Mouse (Mus musculus) kidney, embryonic 16.5 days (tissue): ENCODE data around the gene Oxa1l. TPM values are rescaled to one million over a fixed set of nuclear protein-coding genes. Genes with fewer than 3 reads are reported as not detected.
A peak's percentile ranks its signal among the peaks of the same experiment; 100 is the strongest.

ENCODE experiments used
- ATAC-seq: fragments of 200-750 bp; cut with Nextera tagmentation; 2 replicates; pipeline ENCODE4 v1.8.0; 2017; ENCODE audit warnings: moderate TSS enrichment; ENCODE audit not compliant: low FRiP score, low TSS enrichment
- H3K27ac ChIP-seq: fragments of 300-500 bp; sonication (generic); 2 replicates; pipeline ENCODE4 v1.5.1; 2014; ENCODE audit warnings: low read length
- H3K27me3 ChIP-seq: fragments of 300-500 bp; sonication (generic); 2 replicates; pipeline ENCODE4 v1.6.1; 2014; ENCODE audit warnings: low read length, control low read depth, mixed read lengths; ENCODE audit not compliant: insufficient read depth
- H3K36me3 ChIP-seq: fragments of 300-500 bp; sonication (generic); 2 replicates; pipeline ENCODE4 v1.6.1; 2014; ENCODE audit warnings: low read length, control low read depth, mixed read lengths; ENCODE audit not compliant: insufficient read depth
- H3K4me1 ChIP-seq: fragments of 300-500 bp; sonication (generic); 2 replicates; pipeline ENCODE4 v1.6.1; 2014; ENCODE audit warnings: low read length, control low read depth, mixed read lengths; ENCODE audit not compliant: insufficient read depth
- H3K4me2 ChIP-seq: fragments of 300-500 bp; sonication (generic); replicated peaks from 2 replicates; pipeline ENCODE4 v1.6.1; 2014; ENCODE audit warnings: low read depth, low read length
- H3K4me3 ChIP-seq: fragments of 300-500 bp; sonication (generic); 2 replicates; pipeline ENCODE4 v1.5.1; 2014; ENCODE audit warnings: mild to moderate bottlenecking, low read length
- H3K9ac ChIP-seq: fragments of 300-500 bp; sonication (generic); replicated peaks from 2 replicates; pipeline ENCODE4 v1.6.1; 2014; ENCODE audit warnings: low read length
- H3K9me3 ChIP-seq: fragments of 300-500 bp; sonication (generic); 2 replicates; pipeline ENCODE4 v1.6.1; 2016; ENCODE audit warnings: low read length, control low read depth
- WGBS: fragments of 180-500 bp; shearing (Covaris S2); extraction: QIAGEN DNeasy Blood & Tissue Kit; methylation state at CpG from one replicate; pipeline ENCODE4 v1.1.7; 2014; 5-methylcytosine and 5-hydroxymethylcytosine counted together
- polyA plus RNA-seq: library from polyadenylated mRNA; unstranded; fragments of >200 nt; fragmentation: Nextera tagmentation; extraction: Ambion mirVana; gene quantifications from 2 replicates; pipeline ENCODE4 v1.2.1, GENCODE M21; 2015

Oxa1l gene
- polyA plus RNA-seq, 1 experiment from 2014 or later, result 60.2 TPM

GRCm38 (mm10) chr14:54382641-54383040 is 22.0 kb downstream of the Oxa1l start:
- WGBS, result 57% methylated on average over 9 of the region's 9 CpGs
- no peak overlapping the region for H3K4me2 ChIP-seq
- H3K4me3 ChIP-seq, result no peak overlapping the region
- no peaks in the 10 kb centered on the region for H3K9me3 ChIP-seq
- peaks cover 54% of the 10 kb centered on the region for H3K4me1 ChIP-seq
- H3K9ac ChIP-seq, result no peak overlapping the region
- no peaks in the 10 kb centered on the region for H3K36me3 ChIP-seq
- no peaks in the 10 kb centered on the region for H3K27me3 ChIP-seq
- no peak for ATAC-seq
- 0 out of 2 replicates have a peak overlapping the region, but pooled peaks have one; percentile 3 for H3K27ac ChIP-seq

- Histone ChIP-seq H3K4me3 (no peak overlapping the region), H3K4me2 (no peak overlapping the region), H3K4me1 (peaks cover 58% of the 10 kb centered on the region), H3K27ac (no peak overlapping the region; the same call in 1 of the 2 replicates), H3K9me3 (no peaks in the 10 kb centered on the region), H3K36me3 (no peaks in the 10 kb centered on the region), H3K27me3 (no peaks in the 10 kb centered on the region), H3K9ac (peak overlapping the region; percentile 37; the same call in 1 of the 2 replicates)
- peak; percentile 63 for ATAC-seq
- WGBS, result 19% methylated on average over 4 of the region's 4 CpGs
Measured at GRCm38 (mm10) chr14:54383355-54383771, 22.7 kb downstream of the Oxa1l start.

DNA sequence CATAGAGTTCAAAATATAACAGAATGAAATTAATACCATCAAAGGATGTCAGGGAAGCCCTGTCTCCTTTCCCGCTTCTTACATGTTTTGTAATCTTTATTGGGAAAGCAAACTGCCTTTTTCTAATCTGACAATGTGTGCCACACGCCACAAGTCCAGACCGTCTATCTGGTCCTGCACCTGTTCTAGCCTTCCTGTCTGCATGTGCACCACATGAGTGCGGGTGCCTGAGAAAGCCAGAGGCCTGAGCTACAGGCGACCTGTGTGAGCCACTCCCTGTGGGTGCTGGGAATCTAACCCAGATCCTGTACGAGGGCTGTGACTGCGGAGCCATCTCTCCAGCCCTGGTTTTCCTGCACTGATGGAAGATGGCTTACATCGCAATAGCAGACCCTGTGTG is 23.8 kb downstream of the Oxa1l start:
- no peak for ATAC-seq

DNA sequence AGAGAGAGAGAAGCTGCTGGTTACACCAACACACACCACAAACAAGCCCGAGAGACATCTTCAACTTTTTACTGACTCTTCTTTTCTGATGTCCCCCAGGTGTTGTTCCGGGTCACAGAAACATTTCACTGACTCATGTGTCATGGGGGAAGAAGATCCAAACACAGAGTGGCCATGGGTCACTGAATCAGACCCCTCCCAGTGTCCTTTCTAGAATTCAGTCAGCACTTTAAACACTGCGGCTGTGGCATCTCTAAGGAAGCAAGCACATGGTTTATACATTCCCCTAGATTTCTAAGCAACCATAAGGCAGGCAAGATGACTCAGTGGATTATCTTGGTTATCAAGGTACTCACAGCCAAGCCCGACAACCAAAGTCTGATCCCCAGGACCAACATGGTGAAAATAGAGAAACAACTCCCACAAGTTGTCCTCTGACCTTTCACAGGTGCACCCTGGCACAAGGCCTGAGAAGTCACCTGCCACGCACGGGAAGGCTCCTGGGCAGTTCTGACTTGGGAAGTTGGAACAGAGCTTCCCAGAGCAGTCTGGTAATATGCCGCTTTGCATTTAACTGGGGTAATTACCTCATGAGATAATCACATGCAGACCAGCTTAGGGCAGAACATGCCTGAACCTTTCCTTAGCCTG is 25.5 kb downstream of the Oxa1l start:
- peaks cover 47% of the 10 kb centered on the region for H3K4me1 ChIP-seq
- peak; percentile 39; the same call in 1 of the 2 replicates for ATAC-seq
- no peaks in the 10 kb centered on the region for H3K36me3 ChIP-seq
- no peak overlapping the region for H3K4me3 ChIP-seq
- no peaks in the 10 kb centered on the region for H3K27me3 ChIP-seq
- peak overlapping the region; percentile 37 for H3K27ac ChIP-seq
- 36% methylated on average over 7 of the region's 7 CpGs for WGBS
- H3K4me2 ChIP-seq, result no peak overlapping the region
- no peaks in the 10 kb centered on the region for H3K9me3 ChIP-seq
- no peak overlapping the region for H3K9ac ChIP-seq

More for the DNA sequence above, 23.8 kb downstream of the Oxa1l start:
- no peaks in the 10 kb centered on the region for H3K9me3 ChIP-seq
- no peak overlapping the region for H3K27ac ChIP-seq
- peaks cover 57% of the 10 kb centered on the region for H3K4me1 ChIP-seq
- 92% methylated on average over 8 of the region's 8 CpGs for WGBS
- H3K36me3 ChIP-seq, result no peaks in the 10 kb centered on the region
- H3K9ac ChIP-seq, result no peak overlapping the region
- no peak overlapping the region for H3K4me2 ChIP-seq
- H3K27me3 ChIP-seq, result no peaks in the 10 kb centered on the region
- H3K4me3 ChIP-seq, result no peak overlapping the region

- H3K4me1 ChIP-seq, result peaks cover 36% of the 10 kb centered on the region
Measured at GRCm38 (mm10) chr14:54387546-54387945, 26.9 kb downstream of the Oxa1l start.

GRCm38 (mm10) chr14:54390843-54391242 is 30.2 kb downstream of the Oxa1l start:
- WGBS, result 50% methylated on average over 6 of the region's 6 CpGs
- Histone ChIP-seq H3K4me3 (no peak overlapping the region), H3K9ac (no peak overlapping the region), H3K4me1 (peaks cover 21% of the 10 kb centered on the region), H3K36me3 (0 out of 2 replicates have a peak, but pooled peaks cover 2% of the 10 kb centered on the region), H3K9me3 (no peaks in the 10 kb centered on the region), H3K27ac (no peak overlapping the region), H3K4me2 (no peak overlapping the region), H3K27me3 (no peaks in the 10 kb centered on the region)
- ATAC-seq, result no peak

More at GRCm38 (mm10) chr14:54387546-54387945, 26.9 kb downstream of the Oxa1l start:
- H3K4me3 ChIP-seq, result no peak overlapping the region
- H3K27ac ChIP-seq, result peak overlapping the region; percentile 67; the same call in 1 of the 2 replicates
- 19% methylated on average over 6 of the region's 6 CpGs for WGBS
- ATAC-seq, result peak; percentile 61
- no peak overlapping the region for H3K4me2 ChIP-seq
- H3K36me3 ChIP-seq, result no peaks in the 10 kb centered on the region
- H3K9me3 ChIP-seq, result no peaks in the 10 kb centered on the region
- H3K27me3 ChIP-seq, result no peaks in the 10 kb centered on the region
- no peak overlapping the region for H3K9ac ChIP-seq

- H3K4me2 ChIP-seq, result no peak overlapping the region
- no peak overlapping the region for H3K27ac ChIP-seq
- H3K9ac ChIP-seq, result no peak overlapping the region
- ATAC-seq, result no peak
- H3K9me3 ChIP-seq, result no peaks in the 10 kb centered on the region
- 61% methylated on average over 3 of the region's 3 CpGs for WGBS
- no peak overlapping the region for H3K4me3 ChIP-seq
- H3K4me1 ChIP-seq, result peaks cover 9% of the 10 kb centered on the region
- 0 out of 2 replicates have a peak, but pooled peaks cover 2% of the 10 kb centered on the region for H3K36me3 ChIP-seq
- no peaks in the 10 kb centered on the region for H3K27me3 ChIP-seq
Measured at GRCm38 (mm10) chr14:54393794-54394193, 33.2 kb downstream of the Oxa1l start.

- H3K4me3 ChIP-seq, result no peak overlapping the region
- H3K36me3 ChIP-seq, result 0 out of 2 replicates have a peak, but pooled peaks cover 2% of the 10 kb centered on the region
- no peak for ATAC-seq
Measured at GRCm38 (mm10) chr14:54394309-54394708, 33.7 kb downstream of the Oxa1l start.

DNA sequence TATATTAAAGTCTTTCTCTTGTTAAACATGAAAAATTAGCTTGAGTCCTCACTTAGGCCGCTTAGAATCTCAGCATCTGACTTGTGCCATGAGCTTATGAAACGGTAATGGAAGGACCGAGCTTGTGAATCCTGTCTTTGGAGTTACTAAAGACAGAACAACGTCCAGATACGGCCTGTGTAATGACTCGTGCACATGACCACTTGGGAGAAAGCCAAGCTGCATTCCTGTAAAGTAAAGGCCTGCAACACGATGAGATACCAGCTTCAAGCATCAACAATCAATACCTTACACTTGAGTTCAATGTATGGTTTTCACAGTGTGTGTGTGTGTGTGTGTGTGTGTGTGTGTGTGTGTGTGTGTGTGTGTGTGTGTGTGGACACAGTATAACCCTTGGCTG is 36.1 kb downstream of the Oxa1l start:
- no peak for ATAC-seq
- Histone ChIP-seq H3K9ac (no peak overlapping the region), H3K27me3 (no peaks in the 10 kb centered on the region), H3K27ac (no peak overlapping the region), H3K4me2 (no peak overlapping the region), H3K9me3 (no peaks in the 10 kb centered on the region), H3K36me3 (0 out of 2 replicates have a peak, but pooled peaks cover 2% of the 10 kb centered on the region), H3K4me1 (peaks cover 16% of the 10 kb centered on the region), H3K4me3 (no peak overlapping the region)
- 74% methylated on average over 7 of the region's 7 CpGs for WGBS

More at GRCm38 (mm10) chr14:54394309-54394708, 33.7 kb downstream of the Oxa1l start:
- no peak overlapping the region for H3K9ac ChIP-seq
- no peaks in the 10 kb centered on the region for H3K27me3 ChIP-seq
- no peak overlapping the region for H3K4me2 ChIP-seq
- H3K27ac ChIP-seq, result no peak overlapping the region
- H3K9me3 ChIP-seq, result no peaks in the 10 kb centered on the region
- H3K4me1 ChIP-seq, result peaks cover 15% of the 10 kb centered on the region

DNA sequence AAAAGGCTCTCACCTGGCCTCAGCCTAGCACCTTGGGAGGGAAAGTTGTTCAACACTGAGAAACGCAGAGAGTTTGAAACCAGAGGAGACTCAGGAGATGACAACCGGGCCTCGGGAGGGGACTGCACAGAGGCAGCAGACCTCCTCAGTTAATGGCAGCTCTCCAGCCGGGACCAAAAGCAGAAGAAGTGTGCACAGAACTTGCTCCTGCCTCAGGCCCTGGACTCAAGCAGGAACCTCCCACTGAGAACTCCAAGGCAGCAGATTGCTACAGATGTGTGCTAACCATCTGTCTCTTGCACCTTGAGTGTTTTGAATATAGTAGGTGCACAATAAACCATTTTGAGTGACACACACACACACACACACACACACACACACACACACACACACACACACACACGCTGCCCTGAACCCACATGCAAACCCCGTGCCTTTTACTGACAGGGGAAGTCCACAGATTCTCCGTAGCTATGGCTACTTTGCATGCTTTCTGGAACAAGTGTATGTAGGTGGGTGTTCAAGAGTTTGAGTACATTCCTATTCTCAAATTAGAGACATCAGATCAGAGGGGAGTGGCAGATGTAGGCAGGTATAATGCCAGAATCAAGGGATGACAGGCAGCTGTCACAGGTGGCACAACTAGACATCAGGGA is 37.4 kb downstream of the Oxa1l start:
- WGBS, result 52% methylated on average over 7 of the region's 7 CpGs
- no peak for ATAC-seq
- H3K4me2 ChIP-seq, result no peak overlapping the region
- H3K9ac ChIP-seq, result no peak overlapping the region
- H3K27ac ChIP-seq, result peak overlapping the region; percentile 71
- 0 out of 2 replicates have a peak, but pooled peaks cover 2% of the 10 kb centered on the region for H3K36me3 ChIP-seq
- no peaks in the 10 kb centered on the region for H3K27me3 ChIP-seq
- no peaks in the 10 kb centered on the region for H3K9me3 ChIP-seq
- H3K4me3 ChIP-seq, result no peak overlapping the region
- peaks cover 16% of the 10 kb centered on the region for H3K4me1 ChIP-seq
